Mouse (Mus musculus) neural tube, embryonic 11.5 days (tissue): ENCODE results near the gene Fastkd1. TPM values are rescaled to one million over a fixed set of nuclear protein-coding genes. Genes with fewer than 3 reads are reported as not detected.

Experiments used
- ATAC-seq: fragments of 200-750 bp; cut with Nextera tagmentation; 2 replicates; pipeline ENCODE4 v1.8.0; 2017; ENCODE audit warnings: moderate number of reproducible peaks, mild to moderate bottlenecking, moderate TSS enrichment, moderate library complexity; ENCODE audit not compliant: insufficient read depth, low FRiP score, low TSS enrichment
- DNase-seq: peaks from one replicate; pipeline ENCODE4 v3.0.0-alpha.2; 2015; ENCODE audit warnings: low spot score
- H3K27ac ChIP-seq: fragments of 300-500 bp; sonication (generic); 2 replicates; pipeline ENCODE4 v1.5.1; 2014; ENCODE audit warnings: low read depth, mild to moderate bottlenecking, low read length
- H3K27me3 ChIP-seq: fragments of 300-500 bp; sonication (generic); 2 replicates; pipeline ENCODE4 v1.6.1; 2014; ENCODE audit warnings: mild to moderate bottlenecking, low read length, mixed read lengths; ENCODE audit not compliant: control insufficient read depth, insufficient read depth
- H3K36me3 ChIP-seq: fragments of 300-500 bp; sonication (generic); 2 replicates; pipeline ENCODE4 v1.6.1; 2014; ENCODE audit warnings: mild to moderate bottlenecking, low read length, moderate library complexity, mixed read lengths; ENCODE audit not compliant: control insufficient read depth, insufficient read depth
- H3K4me1 ChIP-seq: fragments of 300-500 bp; sonication (generic); 2 replicates; pipeline ENCODE4 v1.6.1; 2014; ENCODE audit warnings: low read length, mixed read lengths; ENCODE audit not compliant: control insufficient read depth, insufficient read depth
- H3K4me2 ChIP-seq: fragments of 300-500 bp; sonication (generic); 2 replicates; pipeline ENCODE4 v1.6.1; 2014; ENCODE audit warnings: low read depth, mild to moderate bottlenecking, moderate library complexity
- H3K4me3 ChIP-seq: fragments of 300-500 bp; sonication (generic); 2 replicates; pipeline ENCODE4 v1.5.1; 2014; ENCODE audit warnings: low read depth, low read length
- H3K9ac ChIP-seq: fragments of 300-500 bp; sonication (generic); 2 replicates; pipeline ENCODE4 v1.6.1; 2014; ENCODE audit warnings: mild to moderate bottlenecking, low read length
- H3K9me3 ChIP-seq: fragments of 300-500 bp; sonication (generic); 2 replicates; pipeline ENCODE4 v1.6.1; 2016; ENCODE audit warnings: low read length; ENCODE audit not compliant: control insufficient read depth
- WGBS: fragments of 180-500 bp; shearing (Covaris S2); extraction: QIAGEN DNeasy Blood & Tissue Kit; methylation state at CpG from one replicate; pipeline ENCODE4 v1.1.7; 2014; 5-methylcytosine and 5-hydroxymethylcytosine counted together
- polyA plus RNA-seq: library from polyadenylated mRNA; unstranded; fragments of >200 nt; fragmentation: Nextera tagmentation; extraction: Ambion mirVana; gene quantifications from 2 replicates; pipeline ENCODE4 v1.2.1, GENCODE M21; 2014

The Fastkd1 gene
- 19.5 and 22.5 TPM in 2 replicates for polyA plus RNA-seq

DNA sequence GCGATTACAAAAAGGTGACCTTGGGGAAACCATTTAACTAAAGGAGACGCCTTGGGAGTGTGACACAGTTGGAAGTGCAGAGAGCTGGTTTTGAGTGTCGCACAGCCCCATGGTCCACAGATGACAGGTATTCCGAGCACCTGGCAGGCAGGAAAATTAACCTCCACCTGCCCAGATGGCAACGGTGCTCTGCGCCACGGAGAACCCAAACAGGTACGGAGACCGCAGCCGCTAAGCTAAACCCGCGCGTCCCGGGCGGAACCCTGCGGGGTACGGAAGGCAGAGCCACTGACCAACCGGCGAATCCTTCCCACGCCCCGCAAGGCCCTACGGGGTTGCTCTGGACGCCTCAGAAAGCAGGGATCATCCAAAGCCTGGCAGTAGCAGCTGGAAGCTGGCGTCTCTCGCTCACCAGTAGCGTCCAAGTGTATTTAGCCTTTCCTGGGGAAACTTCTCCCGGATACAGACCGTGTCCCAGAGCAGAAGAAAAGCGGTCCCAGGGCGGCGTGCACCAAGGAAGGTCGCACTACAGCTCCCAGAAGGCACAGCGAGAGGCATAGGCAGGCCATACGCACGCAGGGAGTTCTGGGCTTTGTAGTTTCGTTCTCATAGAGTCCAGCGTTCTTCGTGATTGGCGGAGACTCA is at the start of gene Fastkd1:
Fastkd1 (minus strand) TSS at position 536 of the 645 bp plus-strand sequence.
- DNase-seq (peak; percentile 89), ATAC-seq (peak; percentile 99)
- Histone ChIP-seq H3K4me2 (peak within 1 kb of the TSS; percentile 54), H3K4me3 (peak within 1 kb of the TSS; percentile 69), H3K9ac (peak within 1 kb of the TSS; percentile 65), H3K27me3 (no peaks in the 10 kb centered on the region), H3K27ac (no peak within 1 kb of the TSS), H3K36me3 (peaks cover 2% of the 10 kb centered on the region; the same call in 1 of the 2 replicates), H3K4me1 (no peaks in the 10 kb centered on the region), H3K9me3 (no peaks in the 10 kb centered on the region)
- WGBS = under 1% methylated on average over 39 of the region's 39 CpGs

DNA sequence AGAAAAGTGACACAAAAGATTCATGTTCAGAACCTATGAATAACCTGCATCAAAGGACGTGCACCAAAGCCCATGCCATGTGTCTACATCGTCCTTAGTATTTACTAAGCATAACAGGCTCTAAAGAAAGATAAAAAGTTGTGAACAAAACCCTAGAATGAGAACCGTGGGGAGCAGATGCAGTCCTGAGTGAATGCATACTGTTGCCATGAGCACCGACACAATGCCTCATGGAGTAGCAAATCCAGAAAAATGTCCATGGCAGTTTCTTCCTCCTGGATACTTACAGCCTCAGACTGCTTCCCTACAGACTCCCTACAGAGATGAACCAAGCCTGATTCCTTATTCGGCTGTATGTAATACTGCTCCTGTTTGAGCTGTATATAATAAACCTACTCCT is 47.7 kb upstream of the Fastkd1 start:
- DNase-seq (peak; percentile 27), ATAC-seq (peak; percentile 83)
- Histone ChIP-seq H3K9me3 (no peaks in the 10 kb centered on the region), H3K36me3 (no peaks in the 10 kb centered on the region), H3K9ac (no peak overlapping the region), H3K4me3 (no peak overlapping the region), H3K4me1 (no peaks in the 10 kb centered on the region), H3K27me3 (no peaks in the 10 kb centered on the region), H3K4me2 (no peak overlapping the region), H3K27ac (0 out of 2 replicates have a peak overlapping the region, but pooled peaks have one; percentile 63)
- 48% methylated on average over 5 of the region's 5 CpGs for WGBS

DNA sequence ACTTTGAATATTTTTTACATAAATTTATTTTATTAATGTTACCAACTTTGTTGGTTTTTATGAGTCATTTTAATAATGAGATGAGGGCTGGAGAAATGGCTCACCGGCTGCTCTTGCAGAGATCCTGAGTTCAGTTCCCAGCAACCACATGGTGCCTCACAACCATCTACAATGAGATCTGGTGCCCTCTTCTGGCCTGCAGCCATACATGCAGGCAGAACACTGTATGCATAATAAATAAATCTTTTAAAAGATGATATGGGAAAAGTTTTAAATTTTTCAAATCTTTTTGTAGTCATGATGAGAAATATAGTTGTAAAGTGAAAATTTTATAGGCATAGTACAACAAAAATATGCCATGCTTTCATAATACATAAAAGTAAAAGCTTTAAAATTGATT is 31.8 kb upstream of the Fastkd1 start:
- no peaks in the 10 kb centered on the region for H3K9me3 ChIP-seq
- peaks cover 11% of the 10 kb centered on the region for H3K36me3 ChIP-seq
- DNase-seq (no peak), ATAC-seq (no peak)
- 98% methylated on average over 1 of the region's 1 CpGs for WGBS
- H3K27me3 ChIP-seq = no peaks in the 10 kb centered on the region
- H3K9ac ChIP-seq = no peak overlapping the region
- H3K4me1 ChIP-seq = no peaks in the 10 kb centered on the region
- H3K4me2 ChIP-seq = no peak overlapping the region
- H3K27ac ChIP-seq = no peak overlapping the region
- no peak overlapping the region for H3K4me3 ChIP-seq

DNA sequence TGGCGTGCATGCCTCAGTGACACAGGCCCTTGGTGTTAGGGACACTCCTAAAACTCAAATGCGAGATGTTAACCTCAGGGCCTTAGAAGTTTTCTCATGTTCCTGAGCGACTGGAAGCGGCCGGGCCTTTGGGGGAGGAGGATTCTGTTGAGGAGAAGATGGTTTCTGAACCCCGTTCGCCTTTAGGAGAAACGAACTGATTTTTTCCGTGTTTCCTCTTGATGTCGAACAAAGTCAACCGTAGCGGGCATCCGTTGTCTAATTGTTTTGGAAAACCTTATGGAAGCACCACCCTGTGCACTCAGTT is 10.2 kb upstream of the Fastkd1 start:
- H3K9me3 ChIP-seq = no peaks in the 10 kb centered on the region
- H3K4me1 ChIP-seq = 0 out of 2 replicates have a peak, but pooled peaks cover 3% of the 10 kb centered on the region
- H3K27me3 ChIP-seq = no peaks in the 10 kb centered on the region
- no peak for DNase-seq
- peak overlapping the region; percentile 86 for H3K9ac ChIP-seq
- WGBS = 1% methylated on average over 13 of the region's 13 CpGs
- no peaks in the 10 kb centered on the region for H3K36me3 ChIP-seq
- peak overlapping the region; percentile 62; the same call in 1 of the 2 replicates for H3K27ac ChIP-seq
- H3K4me2 ChIP-seq = peak overlapping the region; percentile 59
- peak overlapping the region; percentile 98 for H3K4me3 ChIP-seq
- no peak for ATAC-seq

DNA sequence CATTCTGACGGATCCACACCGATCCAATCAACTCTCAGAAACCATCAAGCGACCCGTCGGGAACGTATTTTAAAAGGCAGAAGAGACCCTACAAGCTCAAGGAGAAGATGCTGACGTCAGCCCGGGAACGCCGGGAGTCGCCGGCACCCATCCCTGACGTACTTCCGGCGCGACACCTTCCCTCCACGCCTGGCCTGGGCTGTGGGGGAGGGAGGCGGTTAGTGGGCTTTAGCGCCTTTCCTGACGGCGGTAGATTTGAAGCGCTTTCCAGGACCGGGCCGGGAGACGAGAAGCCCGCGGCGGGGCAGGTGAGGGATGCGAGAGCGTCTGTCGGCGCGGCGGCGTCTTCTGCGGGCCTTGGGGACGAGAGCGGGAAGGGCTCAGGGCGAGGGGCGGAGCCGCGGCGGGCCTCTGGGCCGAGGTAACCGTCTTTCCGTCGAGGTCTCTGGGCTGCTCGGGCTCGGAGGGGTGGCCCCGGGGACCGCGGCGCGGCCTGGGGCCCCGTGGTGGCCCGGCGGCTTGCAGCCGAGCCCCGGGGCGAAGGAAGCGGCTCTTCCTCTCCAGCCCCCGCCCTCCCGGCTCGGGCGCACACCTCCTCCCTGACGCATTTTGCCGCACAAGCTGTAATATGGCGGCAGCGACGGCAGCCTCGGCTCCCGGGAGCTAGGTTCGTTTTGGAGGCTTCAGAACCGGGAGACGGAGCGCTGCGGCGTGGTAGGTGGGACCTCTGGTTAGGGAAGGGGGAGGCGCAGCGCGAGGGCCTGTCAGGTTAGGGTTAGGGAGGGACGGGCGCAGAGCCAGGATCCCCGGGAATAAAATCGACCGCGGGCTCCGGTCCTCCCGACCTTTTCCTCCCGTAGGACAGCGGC is 9.6 kb upstream of the Fastkd1 start:
- Histone ChIP-seq H3K27me3 (no peaks in the 10 kb centered on the region), H3K36me3 (no peaks in the 10 kb centered on the region), H3K4me2 (peak overlapping the region; percentile 59), H3K4me3 (peak overlapping the region; percentile 98), H3K4me1 (0 out of 2 replicates have a peak, but pooled peaks cover 3% of the 10 kb centered on the region), H3K27ac (peak overlapping the region; percentile 62), H3K9me3 (no peaks in the 10 kb centered on the region), H3K9ac (peak overlapping the region; percentile 86)
- ATAC-seq = peak; percentile 98
- 0% methylated on average over 82 of the region's 91 CpGs for WGBS
- DNase-seq = peak; percentile 95

DNA sequence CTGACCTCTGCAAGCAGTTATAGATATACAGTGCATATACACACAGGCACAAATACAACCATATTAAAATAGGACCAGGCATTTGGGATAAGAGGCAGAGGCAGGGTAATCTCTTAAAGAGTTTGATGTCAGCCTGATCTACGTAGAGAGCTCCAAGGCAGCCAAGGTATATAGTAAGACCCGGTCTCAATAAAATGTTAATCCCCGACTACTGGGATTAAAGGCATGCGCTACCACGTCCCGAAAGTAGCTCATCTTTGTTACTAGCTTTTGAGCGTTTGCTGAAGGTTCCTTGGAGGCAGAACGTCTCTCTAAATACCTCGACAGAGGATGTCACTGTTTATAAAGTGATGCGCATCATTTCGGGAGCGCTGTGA is 8.9 kb upstream of the Fastkd1 start, which contains the start of gene Ppig:
Ppig (plus strand) TSS at position 273 of the 377 bp plus-strand sequence.
- 5% methylated on average over 12 of the region's 12 CpGs for WGBS
- ATAC-seq (peak; percentile 22), DNase-seq (no peak)
- Histone ChIP-seq H3K36me3 (no peaks in the 10 kb centered on the region), H3K9ac (peak within 1 kb of the TSS; percentile 86), H3K4me2 (peak within 1 kb of the TSS; percentile 59), H3K9me3 (no peaks in the 10 kb centered on the region), H3K27ac (peak within 1 kb of the TSS; percentile 62), H3K27me3 (no peaks in the 10 kb centered on the region), H3K4me1 (0 out of 2 replicates have a peak, but pooled peaks cover 3% of the 10 kb centered on the region), H3K4me3 (peak within 1 kb of the TSS; percentile 98)

DNA sequence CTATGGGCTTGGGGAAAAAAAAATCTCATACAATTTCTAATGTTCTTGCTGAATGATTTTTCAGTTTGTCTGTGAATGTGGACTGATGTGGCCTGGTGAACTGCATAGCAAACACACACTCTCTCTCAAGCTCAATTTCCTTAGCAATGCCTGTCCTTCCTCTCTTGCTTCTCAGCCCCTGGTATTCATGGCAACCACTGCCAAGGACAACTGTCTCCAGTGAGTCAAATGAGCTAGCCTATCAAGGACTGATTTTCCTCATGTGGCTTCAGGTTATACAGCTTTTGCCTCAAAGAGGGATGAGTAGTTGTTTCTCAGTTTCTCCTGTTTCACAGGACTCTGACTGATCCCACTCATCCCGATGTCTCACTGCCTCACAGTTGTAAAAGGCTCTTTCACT is 5.8 kb upstream of the Fastkd1 start:
- ATAC-seq (no peak), DNase-seq (no peak)
- 0 out of 2 replicates have a peak, but pooled peaks cover 2% of the 10 kb centered on the region for H3K4me1 ChIP-seq
- WGBS = 83% methylated on average over 1 of the region's 1 CpGs
- no peaks in the 10 kb centered on the region for H3K36me3 ChIP-seq
- no peaks in the 10 kb centered on the region for H3K27me3 ChIP-seq
- no peak overlapping the region for H3K9ac ChIP-seq
- no peak overlapping the region for H3K27ac ChIP-seq
- H3K9me3 ChIP-seq = no peaks in the 10 kb centered on the region
- no peak overlapping the region for H3K4me2 ChIP-seq
- H3K4me3 ChIP-seq = no peak overlapping the region

DNA sequence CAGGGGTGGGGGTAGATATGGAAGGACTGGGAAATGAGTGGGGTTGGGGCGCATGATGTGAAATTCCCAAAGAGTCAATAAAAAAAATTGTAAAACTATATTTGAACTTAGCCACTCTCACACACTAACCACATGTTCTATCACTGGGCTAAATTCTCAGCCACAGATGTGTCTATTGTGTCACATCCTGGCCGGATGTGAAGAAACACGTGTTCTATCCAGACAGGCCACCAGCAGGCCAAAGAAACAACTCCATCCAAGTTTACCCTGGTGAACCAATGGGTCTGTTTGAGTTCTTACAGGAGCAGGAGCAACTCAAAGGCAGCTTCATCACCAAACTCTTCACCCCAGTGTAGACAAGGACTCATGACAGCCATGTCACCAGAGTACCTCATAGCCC is 3.2 kb upstream of the Fastkd1 start:
- DNase-seq = no peak
- 79% methylated on average over 3 of the region's 3 CpGs for WGBS
- Histone ChIP-seq H3K4me1 (no peaks in the 10 kb centered on the region), H3K4me3 (no peak overlapping the region), H3K27me3 (no peaks in the 10 kb centered on the region), H3K9ac (no peak overlapping the region), H3K36me3 (no peaks in the 10 kb centered on the region), H3K9me3 (no peaks in the 10 kb centered on the region), H3K27ac (no peak overlapping the region), H3K4me2 (no peak overlapping the region)
- no peak for ATAC-seq
